In the genomic region with DNA sequence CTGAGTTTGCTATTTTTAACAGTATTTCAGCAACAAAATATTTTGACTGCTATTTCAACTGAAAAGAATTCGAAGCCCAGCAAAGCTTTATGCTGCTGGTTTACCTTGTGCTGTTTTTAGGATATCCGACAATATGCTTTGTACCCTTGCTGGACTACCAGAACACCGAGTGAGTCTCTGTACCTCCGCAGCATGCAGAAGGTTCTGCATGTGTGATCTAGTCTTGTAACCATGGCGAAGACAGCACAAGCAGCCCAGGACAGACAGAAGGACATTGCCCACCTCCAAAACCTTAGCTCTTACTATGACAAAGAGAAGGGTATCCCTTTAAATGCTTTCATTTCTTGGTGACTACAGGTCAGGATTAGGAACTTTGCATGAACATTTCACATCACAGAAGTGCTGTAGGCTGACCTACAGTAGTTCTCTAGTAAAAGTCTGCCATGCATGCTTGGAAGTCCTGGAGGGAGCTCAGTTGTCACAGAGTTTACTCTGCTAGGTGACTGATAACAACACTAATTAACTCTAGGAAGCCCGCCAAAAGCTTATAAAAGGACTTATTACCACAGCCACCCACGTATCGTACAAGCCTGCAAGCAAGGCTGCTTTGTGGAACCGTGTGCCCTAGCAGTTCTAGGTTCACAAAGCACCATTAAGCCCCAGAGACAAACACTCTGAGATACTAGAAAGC, we compare ENCODE assay signal across 9 mouse cellular contexts. TPM values are rescaled to one million over a fixed set of nuclear protein-coding genes. Genes with fewer than 3 reads are reported as not detected.
DNase-seq lines count a peak whose midpoint lies in the region; ATAC-seq and TF ChIP-seq lines count a peak whose summit lies in the region.
"Had no signal": no experiment of that assay in that cellular context is flagged by ENCODE, and none has a peak within 500 bp of the region (broad histone marks: within the 10 kb centered on the region; RNA-seq: fewer than 3 reads in every experiment).

No protein-coding gene starts in this region.

- peak overlapping the region; percentile 22; the same call in 1 of the 2 replicates for H3K4me2 ChIP-seq in lung, embryonic 16.5 days (ENCODE audit: low read depth, low read length)
- no peak overlapping the region for H3K4me2 ChIP-seq in lung, postnatal 0 days (replicated peaks; ENCODE audit: low read depth, low read length)
- H3K4me2 ChIP-seq in hindbrain, embryonic 15.5 days = peak overlapping the region; percentile 11; the same call in 1 of the 2 replicates

- H3K9me3 ChIP-seq in lung, embryonic 16.5 days (ENCODE audit: control insufficient read depth, low read length) = no peaks in the 10 kb centered on the region
- no peaks in the 10 kb centered on the region for H3K9me3 ChIP-seq in lung, postnatal 0 days (ENCODE audit: low read length)
- no peaks in the 10 kb centered on the region for H3K9me3 ChIP-seq in hindbrain, embryonic 15.5 days

- DNase-seq in lung, postnatal 0 days (ENCODE audit: low spot score) = no peak
- DNase-seq in adrenal gland, postnatal 36 days = no peak
- DNase-seq in thymus, postnatal 36 days = no peak
- DNase-seq: right cerebral cortex, postnatal 14 days had no signal

- no peaks in the 10 kb centered on the region for H3K27me3 ChIP-seq in lung, embryonic 16.5 days (ENCODE audit: control insufficient read depth, insufficient read depth, low read depth, low read length)
- H3K27me3 ChIP-seq in lung, postnatal 0 days (replicated peaks; ENCODE audit: insufficient read depth, low read length) = no peaks in the 10 kb centered on the region
- no peaks in the 10 kb centered on the region for H3K27me3 ChIP-seq in hindbrain, embryonic 15.5 days

- no peak for TF ChIP-seq EP300 in lung, postnatal 0 days (IDR thresholded peaks at IDR 0.05)

- ATAC-seq in lung, embryonic 16.5 days (ENCODE audit: low read depth) = peak; percentile 48
- ATAC-seq in lung, postnatal 0 days = no peak; the same call in 1 of the 2 replicates
- peak; percentile 13; the same call in 1 of the 2 replicates for ATAC-seq in common myeloid progenitor, adult 5-6 weeks (replicated peaks; ENCODE audit: low read depth, poor library complexity, severe bottlenecking)
- peak; percentile 51; the same call in 1 of the 2 replicates for ATAC-seq in hindbrain, embryonic 15.5 days (ENCODE audit: low FRiP score, low read depth)

- H3K27ac ChIP-seq in lung, embryonic 16.5 days (ENCODE audit: low read length) = peak overlapping the region; percentile 59
- H3K27ac ChIP-seq in lung, postnatal 0 days (ENCODE audit: low read length) = no peak overlapping the region
- H3K27ac ChIP-seq in hindbrain, embryonic 15.5 days (replicated peaks) = no peak overlapping the region; the same call in 1 of the 2 replicates
- H3K27ac ChIP-seq in olfactory bulb, adult 2 months (ENCODE audit: insufficient read depth, low read depth, low read length) = peak overlapping the region; percentile 29; the same call in 1 of the 2 replicates

- H3K9ac ChIP-seq in lung, embryonic 16.5 days (ENCODE audit: low read length) = no peak overlapping the region; the same call in 1 of the 2 replicates
- H3K9ac ChIP-seq in lung, postnatal 0 days (replicated peaks; ENCODE audit: low read depth) = no peak overlapping the region
- no peak overlapping the region for H3K9ac ChIP-seq in hindbrain, embryonic 15.5 days

- WGBS in lung, embryonic 16.5 days = 49% methylated on average over 9 of the region's 9 CpGs
- WGBS in lung, postnatal 0 days = 48% methylated on average over 9 of the region's 9 CpGs
- 71% methylated on average over 9 of the region's 9 CpGs for WGBS in hindbrain, embryonic 15.5 days
- 38% methylated on average over 9 of the region's 9 CpGs for WGBS in olfactory bulb, adult 2 months

- TF ChIP-seq POLR2A in olfactory bulb, adult 2 months (IDR thresholded peaks at IDR 0.05; ENCODE audit: insufficient read depth, low read depth, low read length) = no peak

- no peaks in the 10 kb centered on the region for H3K36me3 ChIP-seq in lung, embryonic 16.5 days (ENCODE audit: control insufficient read depth, insufficient read depth, low read length)
- no peaks in the 10 kb centered on the region for H3K36me3 ChIP-seq in lung, postnatal 0 days (ENCODE audit: insufficient read depth, low read length)
- H3K36me3 ChIP-seq in hindbrain, embryonic 15.5 days = no peaks in the 10 kb centered on the region

- peak overlapping the region; percentile 7; the same call in 1 of the 2 replicates for H3K4me3 ChIP-seq in lung, embryonic 16.5 days (ENCODE audit: low read length)
- H3K4me3 ChIP-seq in lung, postnatal 0 days (ENCODE audit: low read depth, low read length) = no peak overlapping the region
- no peak overlapping the region for H3K4me3 ChIP-seq in hindbrain, embryonic 15.5 days
- H3K4me3 ChIP-seq in olfactory bulb, adult 2 months (ENCODE audit: insufficient read depth, low read depth, low read length) = no peak overlapping the region
- H3K4me3 ChIP-seq: erythroblast, embryonic 14.5 days had no signal

- peaks cover 9% of the 10 kb centered on the region for H3K4me1 ChIP-seq in lung, embryonic 16.5 days (replicated peaks; ENCODE audit: control insufficient read depth, insufficient read depth, low read length)
- peaks cover 6% of the 10 kb centered on the region; the same call in 1 of the 2 replicates for H3K4me1 ChIP-seq in lung, postnatal 0 days (ENCODE audit: insufficient read depth, low read depth, low read length)
- peaks cover 10% of the 10 kb centered on the region for H3K4me1 ChIP-seq in hindbrain, embryonic 15.5 days (replicated peaks)
- peaks cover 25% of the 10 kb centered on the region for H3K4me1 ChIP-seq in olfactory bulb, adult 2 months (ENCODE audit: control insufficient read depth, insufficient read depth, low read length)

- TF ChIP-seq CTCF in lung, postnatal 0 days (IDR thresholded peaks at IDR 0.05) = no peak
- TF ChIP-seq CTCF in olfactory bulb, adult 2 months (IDR thresholded peaks at IDR 0.05; ENCODE audit: insufficient read depth, low read depth, low read length) = no peak

RNA-seq across cellular contexts. Expression of gene Gpr183, which starts 1.6 kb away (rescaled TPM):
- 2.3 and 2.7 TPM in 2 replicates for polyA plus RNA-seq in lung, embryonic 16.5 days (2015; fragmentation: Nextera tagmentation; extraction: Ambion mirVana)
- 1.6 TPM in 2 replicates for polyA plus RNA-seq in lung, postnatal 0 days (2015; fragmentation: Nextera tagmentation; extraction: Ambion mirVana)
- 2.9 and 8.1 TPM in 2 replicates for total RNA-seq in common myeloid progenitor, adult 5-6 weeks (2017)
- 0.73 and 1.1 TPM in 2 replicates for polyA plus RNA-seq in hindbrain, embryonic 15.5 days (2015; fragmentation: Nextera tagmentation; extraction: Ambion mirVana)
- polyA plus RNA-seq in olfactory bulb, adult 2 months (2012; ENCODE audit: insufficient read depth, insufficient read length, low replicate concordance, missing spikeins) = not detected in 2 replicates
- total RNA-seq in adrenal gland, postnatal 36 days (2021) = under 1 TPM; 0.36 to 0.46 TPM

RNA-seq across cellular contexts. Expression of gene Gpr18, which starts 47.8 kb away (rescaled TPM):
- polyA plus RNA-seq in lung, embryonic 16.5 days (2015; fragmentation: Nextera tagmentation; extraction: Ambion mirVana) = 0.23 and 0.36 TPM in 2 replicates
- 0.32 and 0.42 TPM in 2 replicates for polyA plus RNA-seq in lung, postnatal 0 days (2015; fragmentation: Nextera tagmentation; extraction: Ambion mirVana)
- 1.7 and 3.7 TPM in 2 replicates for total RNA-seq in common myeloid progenitor, adult 5-6 weeks (2017)
- polyA plus RNA-seq in hindbrain, embryonic 15.5 days (2015; fragmentation: Nextera tagmentation; extraction: Ambion mirVana) = 0.19 and 0.28 TPM in 2 replicates
- not detected in 2 replicates for polyA plus RNA-seq in olfactory bulb, adult 2 months (2012; ENCODE audit: insufficient read depth, insufficient read length, low replicate concordance, missing spikeins)
- total RNA-seq in adrenal gland, postnatal 36 days (2021) = under 1 TPM; 0.23 to 0.26 TPM
- polyA plus RNA-seq: erythroblast, embryonic 14.5 days had no signal

Comparison
In these comparisons a context has a peak if more than half of its experiments do, and no peak if none do; other contexts are left out.
1. H3K27ac ChIP-seq: peak in lung, embryonic 16.5 days (single experiment) and olfactory bulb, adult 2 months (single experiment); none in lung, postnatal 0 days (single experiment) and hindbrain, embryonic 15.5 days (single experiment).